Mouse (Mus musculus) left cerebral cortex, postnatal 25 days (tissue): ENCODE data around the gene Rhox4a2. TPM values are rescaled to one million over a fixed set of nuclear protein-coding genes. Genes with fewer than 3 reads are reported as not detected.
"Not testable (repeated sequence)": the region's sequence is repeated elsewhere in the genome, so short reads cannot be mapped to it uniquely, and the experiment has no call there.

ENCODE experiments used
- DNase-seq, 2 experiments: peaks; one replicate each; pipeline ENCODE4 v3.0.0; 2022; ENCODE audit warnings: low spot score in 2 of 2, mixed read lengths in 1 of 2
- intact Hi-C: fragments of 180-260 bp; cut with DNase I; formaldehyde crosslinking; loops from one replicate; pipeline ENCODE4 v1.15.1; 2025
- total RNA-seq, 2 experiments: library from RNA; stranded (reverse); gene quantifications; 2 replicates each; pipeline ENCODE4 v1.2.3; 2021

The Rhox4a2 gene
- not detected for total RNA-seq

DNA sequence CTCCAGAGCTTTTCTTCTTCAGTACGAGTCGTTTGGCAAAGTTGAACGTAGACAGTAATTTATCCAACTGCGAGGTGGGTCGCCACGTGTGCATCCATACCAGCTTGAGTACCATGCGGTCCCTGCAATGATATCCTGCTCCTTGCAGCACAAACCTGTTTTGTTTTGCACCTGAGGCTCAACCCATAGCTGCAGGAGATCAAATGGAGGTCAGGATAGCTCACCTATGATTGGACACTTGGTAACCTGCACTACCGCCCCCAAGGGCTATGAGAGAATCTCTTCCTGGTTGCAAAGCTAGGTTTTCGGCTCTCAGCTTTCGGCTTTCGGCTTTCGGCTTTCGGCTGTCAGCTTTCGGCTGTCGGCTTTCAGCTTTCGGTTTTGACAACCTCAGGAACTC, at the start of gene Rhox4a2:
Gene Rhox4a2, plus strand, starts transcription at position 301 of the 400 bp plus-strand sequence.
- intact Hi-C loops, DNase-seq: not testable (repeated sequence)

DNA sequence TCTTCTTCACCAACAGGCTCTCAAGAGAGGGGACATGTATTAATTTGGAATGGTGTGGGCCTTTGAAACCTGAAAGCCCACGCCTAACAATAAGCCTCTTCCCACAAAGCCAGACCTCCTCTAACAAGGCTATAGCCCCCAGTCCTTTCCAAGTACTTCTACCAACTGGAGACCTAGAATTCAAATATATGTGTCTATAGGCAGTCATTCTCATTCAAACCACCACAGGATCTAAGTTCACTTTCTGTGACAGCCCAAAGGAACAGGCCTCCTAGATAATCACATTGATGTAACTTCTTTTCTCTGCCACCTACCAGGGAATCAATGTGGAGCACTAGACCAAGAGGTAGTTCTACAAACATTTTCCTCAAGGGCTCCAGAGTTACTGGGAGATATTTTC, 10.9 kb upstream of the Rhox4a2 start, which contains the start of gene Rhox3a2:
Gene Rhox3a2, plus strand, starts transcription at position 301 of the 400 bp plus-strand sequence.
- intact Hi-C loops, DNase-seq: not testable (repeated sequence)

DNA sequence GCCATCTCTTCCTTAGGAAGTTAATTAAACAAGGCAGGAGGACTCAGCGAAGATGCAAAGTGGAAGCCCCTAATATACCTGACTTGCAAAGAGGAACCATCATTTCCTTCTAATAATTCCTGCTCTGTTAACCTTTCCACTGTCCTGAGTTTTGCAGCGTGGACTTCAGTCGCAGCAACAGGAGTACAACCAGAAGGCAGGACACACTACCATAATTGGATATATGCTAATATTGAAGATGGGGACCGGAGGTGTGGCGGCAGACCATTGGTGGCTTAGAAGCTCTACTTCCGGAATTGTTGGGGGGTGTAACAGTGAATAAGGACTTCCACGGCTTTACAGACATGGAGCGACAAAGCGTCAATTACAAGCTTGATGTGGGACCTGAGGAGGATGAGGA, 21.1 kb downstream of the Rhox4a2 start, which contains the start of gene Rhox2b:
Gene Rhox2b, plus strand, starts transcription at position 301 of the 400 bp plus-strand sequence.
- intact Hi-C loops, DNase-seq: not testable (repeated sequence)

DNA sequence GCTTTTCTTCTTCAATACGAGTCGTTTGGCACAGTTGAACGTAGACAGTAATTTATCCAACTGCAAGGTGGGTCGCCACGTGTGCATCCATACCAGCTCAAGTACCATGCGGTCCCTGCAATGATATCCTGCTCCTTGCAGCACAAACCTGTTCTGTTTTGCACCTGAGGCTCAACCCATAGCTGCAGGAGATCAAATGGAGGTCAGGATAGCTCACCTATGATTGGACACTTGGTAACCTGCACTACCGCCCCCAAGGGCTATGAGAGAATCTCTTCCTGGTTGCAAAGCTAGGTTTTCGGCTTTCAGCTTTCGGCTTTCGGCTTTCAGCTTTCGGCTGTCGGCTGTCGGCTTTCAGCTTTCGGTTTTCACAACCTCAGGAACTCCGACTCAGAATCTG, 41.5 kb downstream of the Rhox4a2 start, which contains the start of gene Rhox4b:
Gene Rhox4b, plus strand, starts transcription at position 301 of the 400 bp plus-strand sequence.
- intact Hi-C loops, DNase-seq: not testable (repeated sequence)

Other genes starting within 250 kb of the Rhox4a2 start
- gene Akap14, start 222.0 kb upstream of the Rhox4a2 start, total RNA-seq: not detected
- 100 to 1,000 TPM; 227 to 238 TPM for gene Ndufa1, start 199.7 kb upstream of the Rhox4a2 start, total RNA-seq
- 1 to 10 TPM; 7.4 TPM for gene Rnf113a1, start 199.6 kb upstream of the Rhox4a2 start, total RNA-seq
- gene Gm9, start 179.8 kb upstream of the Rhox4a2 start, total RNA-seq: not detected
- not detected for gene Rhox1, start 168.6 kb upstream of the Rhox4a2 start, total RNA-seq
- not detected for gene Rhox2a, start 145.9 kb upstream of the Rhox4a2 start, total RNA-seq
- not detected for gene Rhox3a, start 140.9 kb upstream of the Rhox4a2 start, total RNA-seq
- gene Rhox4a, start 125.5 kb upstream of the Rhox4a2 start, total RNA-seq: not detected
- not detected for gene Rhox3a2, start 10.8 kb upstream of the Rhox4a2 start, total RNA-seq
- not detected for gene Rhox2b, start 21.2 kb downstream of the Rhox4a2 start, total RNA-seq
- gene Rhox4b, start 41.6 kb downstream of the Rhox4a2 start, total RNA-seq: not detected
- gene Rhox2c, start 62.8 kb downstream of the Rhox4a2 start, total RNA-seq: not detected
- not detected for gene Rhox3c, start 67.7 kb downstream of the Rhox4a2 start, total RNA-seq
- not detected for gene Rhox4c, start 89.5 kb downstream of the Rhox4a2 start, total RNA-seq
- not detected for gene Rhox2d, start 102.6 kb downstream of the Rhox4a2 start, total RNA-seq
- not detected for gene Rhox4d, start 123.5 kb downstream of the Rhox4a2 start, total RNA-seq
- not detected for gene Rhox2e, start 139.6 kb downstream of the Rhox4a2 start, total RNA-seq
- not detected for gene Rhox3e, start 151.2 kb downstream of the Rhox4a2 start, total RNA-seq
- gene Rhox4e, start 166.6 kb downstream of the Rhox4a2 start, total RNA-seq: not detected
- not detected for gene Rhox2f, start 180.6 kb downstream of the Rhox4a2 start, total RNA-seq
- not detected for gene Rhox3f, start 190.1 kb downstream of the Rhox4a2 start, total RNA-seq
- gene Rhox4f, start 216.9 kb downstream of the Rhox4a2 start, total RNA-seq: not detected
- gene Rhox3g, start 237.8 kb downstream of the Rhox4a2 start, total RNA-seq: not detected